Mouse (Mus musculus): ENCODE data around the gene Csrnp3.

The Csrnp3 gene

DNA sequence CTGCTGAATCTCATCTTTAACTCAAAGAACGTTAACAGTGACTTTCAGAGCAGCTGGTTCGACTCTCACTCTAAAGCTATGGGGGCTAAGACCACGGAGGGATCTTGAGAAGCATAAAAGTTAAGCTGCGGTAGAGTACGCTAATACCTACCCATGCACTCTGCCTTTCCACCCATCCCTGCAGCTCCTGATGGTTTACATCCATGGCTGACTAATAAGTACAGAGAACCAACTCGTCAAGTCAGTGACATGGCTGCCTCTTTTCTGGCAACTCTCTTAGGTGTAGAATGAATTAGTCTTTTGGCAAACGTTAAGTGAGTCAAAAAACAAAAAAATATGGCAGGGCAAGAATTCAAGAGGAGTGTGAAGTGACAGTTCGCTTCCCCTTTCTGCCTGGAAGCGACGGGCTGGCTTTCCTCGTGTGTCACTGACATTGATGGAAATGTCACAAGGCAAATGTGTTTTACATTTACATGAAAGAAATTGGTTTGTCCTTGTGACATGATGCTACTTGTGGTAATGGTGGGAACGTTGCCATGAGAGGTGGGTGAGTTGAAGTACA is 19.3 kb downstream of the Csrnp3 start:
- DNase-seq (ENCODE audit: low read depth in 1 of 2, low spot score in 2 of 2), result no peak

DNA sequence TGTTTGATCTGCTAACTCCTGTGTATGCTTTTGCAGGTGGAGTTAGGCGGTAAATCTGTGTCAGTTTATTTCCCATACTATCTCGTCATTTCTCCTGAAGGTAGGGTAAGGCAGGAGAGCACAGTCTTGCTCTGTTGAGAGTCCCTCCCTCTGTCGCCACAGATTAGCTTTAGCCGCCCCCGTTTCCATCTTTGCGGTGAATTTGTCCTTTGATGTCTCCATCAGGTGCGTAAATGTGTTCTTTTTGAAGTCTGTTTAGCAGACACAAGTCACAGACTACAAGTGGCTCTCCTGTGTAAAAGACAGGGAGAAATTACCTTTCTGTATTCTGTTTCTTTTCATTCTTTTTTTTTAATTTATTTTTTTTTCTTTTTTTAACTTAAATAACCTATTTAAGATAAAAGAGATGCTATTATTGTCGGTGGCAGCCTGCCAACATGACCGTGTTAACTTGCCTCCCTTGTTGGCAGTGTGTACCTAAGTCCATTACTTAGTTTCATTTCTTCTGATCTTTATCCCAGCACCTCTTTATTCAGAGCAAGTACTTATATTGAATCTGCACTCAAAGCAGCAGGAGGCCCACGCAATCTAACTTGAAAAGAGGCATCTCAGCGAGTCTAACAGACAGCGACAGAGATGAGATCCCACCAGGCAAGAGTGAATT is 25.5 kb downstream of the Csrnp3 start:
- DNase-seq (ENCODE audit: low read depth in 1 of 2, low spot score in 2 of 2), result no peak

DNA sequence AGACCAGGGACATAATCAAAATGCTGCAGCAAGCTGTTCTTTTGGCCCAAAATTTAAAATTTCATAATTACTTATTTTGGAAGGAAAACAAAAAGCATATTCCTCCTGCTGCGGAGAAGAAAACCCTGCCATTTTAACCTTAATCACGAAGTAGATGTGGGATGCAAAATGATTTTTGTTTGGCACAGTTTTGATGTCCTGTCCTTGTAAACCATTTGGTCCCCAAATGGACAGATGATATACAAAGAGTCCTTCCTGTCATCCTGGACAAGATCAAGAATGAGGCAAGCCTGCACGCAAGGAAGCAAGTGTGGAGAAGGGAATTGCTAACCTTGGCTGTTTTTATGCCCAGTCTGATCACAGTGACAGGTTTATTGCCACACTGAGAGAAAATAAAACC is 46.0 kb downstream of the Csrnp3 start:
- no peak for DNase-seq (ENCODE audit: low read depth in 1 of 2, low spot score in 2 of 2)

DNA sequence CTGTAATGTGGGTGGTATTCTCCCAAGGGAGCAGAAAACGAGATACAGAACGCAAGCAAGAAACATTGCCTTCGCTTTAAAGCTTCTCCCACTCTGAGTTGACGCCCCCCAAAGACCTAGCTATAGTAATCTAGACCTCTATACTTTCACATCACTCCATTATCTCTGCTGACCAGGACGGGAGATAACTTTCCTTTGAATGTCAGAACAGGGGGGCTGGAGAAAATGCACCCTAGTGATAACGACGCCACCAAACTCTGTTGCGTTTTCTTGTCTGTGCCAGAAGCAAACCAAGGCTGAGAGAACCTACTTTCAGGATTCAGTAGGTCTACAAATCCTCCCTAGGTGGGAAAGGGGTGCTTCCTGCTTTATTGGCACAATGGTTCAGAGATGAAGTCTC is 47.7 kb downstream of the Csrnp3 start:
- no peak for DNase-seq (ENCODE audit: low read depth in 1 of 2, low spot score in 2 of 2)

DNA sequence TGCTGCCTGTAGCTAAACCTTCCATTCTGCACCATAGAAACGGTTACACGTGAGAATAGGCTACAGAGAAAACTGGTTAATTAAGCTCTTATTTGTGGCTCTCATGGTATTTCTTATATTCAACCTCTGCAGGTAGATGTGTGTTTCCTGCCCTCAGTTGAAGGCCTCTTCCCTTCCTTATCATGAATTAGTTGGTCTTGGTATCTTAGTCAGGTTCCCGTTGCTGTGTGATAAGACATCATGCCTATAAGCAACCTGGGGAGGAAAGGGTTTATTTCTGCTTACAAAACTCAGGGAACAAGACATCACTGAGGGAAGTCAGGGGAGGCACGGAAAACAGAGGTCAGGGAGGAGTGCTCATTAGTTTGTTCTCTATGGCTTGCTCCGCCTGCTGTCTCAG is 48.7 kb downstream of the Csrnp3 start:
- no peak for DNase-seq (ENCODE audit: low read depth in 1 of 2, low spot score in 2 of 2)

DNA sequence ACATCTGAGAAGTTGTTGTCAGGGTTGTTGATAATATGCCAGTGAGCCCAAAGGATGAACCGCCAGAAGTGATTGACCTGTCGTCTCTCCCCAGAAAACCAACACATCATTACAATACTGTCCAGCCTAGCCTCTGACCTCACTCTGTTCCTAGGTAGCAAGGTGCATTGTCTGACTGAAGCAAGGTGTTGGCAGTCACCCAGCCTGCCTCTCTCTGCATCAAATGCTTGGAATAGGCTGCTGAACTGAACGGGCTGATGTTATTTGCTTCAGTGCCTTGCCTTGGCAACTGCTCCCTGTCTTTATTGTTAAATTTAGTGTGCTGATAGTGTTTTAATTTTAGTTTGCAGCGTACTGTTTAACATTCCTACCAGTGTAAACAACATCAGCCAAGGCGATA is 51.0 kb downstream of the Csrnp3 start:
- no peak for DNase-seq (ENCODE audit: low read depth in 1 of 2, low spot score in 2 of 2)

DNA sequence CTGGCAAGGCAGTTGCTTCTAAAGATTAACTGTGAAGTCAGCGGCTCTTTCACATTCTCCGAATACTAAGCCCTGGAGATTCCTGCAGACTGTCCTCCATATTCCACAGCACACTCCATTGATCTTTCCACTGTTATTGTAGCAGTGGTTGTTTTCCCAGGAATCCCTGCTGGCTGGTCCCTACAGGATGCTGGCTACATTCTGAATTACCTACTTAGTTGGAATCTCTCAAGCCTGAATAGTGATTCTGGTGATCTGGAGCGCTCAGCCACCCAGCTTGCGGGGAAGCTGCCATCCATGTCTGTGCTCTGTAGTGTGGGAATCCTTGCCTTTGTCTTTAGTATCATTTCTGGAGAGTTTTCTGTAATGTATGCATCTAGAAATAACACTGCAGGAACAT is 51.5 kb downstream of the Csrnp3 start:
- DNase-seq (ENCODE audit: low read depth in 1 of 2, low spot score in 2 of 2), result no peak

DNA sequence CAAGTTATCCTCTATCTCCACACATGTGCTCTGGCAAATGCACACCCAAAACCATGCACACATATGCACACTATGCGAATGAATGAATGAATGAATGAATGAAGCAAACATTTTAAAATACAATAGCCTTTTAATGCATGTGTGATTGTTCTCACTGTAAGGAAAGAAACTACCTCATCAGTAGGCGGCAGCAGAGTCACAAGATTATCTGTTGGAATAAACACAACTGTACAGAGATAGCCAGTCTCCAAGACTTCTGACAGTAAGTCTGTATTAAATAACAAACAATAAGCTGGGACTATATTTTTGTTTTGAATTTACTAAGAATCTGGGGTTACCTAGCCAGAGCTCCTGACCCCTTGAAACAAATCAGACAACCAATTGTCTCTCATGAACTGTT is 53.9 kb downstream of the Csrnp3 start:
- DNase-seq (ENCODE audit: low read depth in 1 of 2, low spot score in 2 of 2), result no peak

DNA sequence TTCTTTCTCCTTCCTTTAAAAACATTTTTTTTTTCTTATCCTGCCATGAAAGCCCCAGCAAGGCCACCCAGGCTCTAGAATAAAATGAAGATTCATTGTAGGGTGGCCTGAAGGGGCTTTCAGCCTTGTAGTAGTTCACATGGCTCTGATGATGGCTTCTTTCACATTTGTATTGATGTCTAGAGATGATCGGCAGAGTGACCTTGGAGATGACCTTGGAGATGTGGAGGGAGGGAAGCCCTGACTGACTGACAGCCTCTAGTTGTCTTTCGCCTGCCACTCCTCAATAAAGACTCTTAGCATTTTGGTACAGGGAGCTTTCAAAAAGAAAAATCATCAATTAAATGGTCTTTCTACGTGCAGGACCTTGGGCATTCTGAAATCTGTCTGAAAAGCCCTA is 63.0 kb downstream of the Csrnp3 start:
- DNase-seq (ENCODE audit: low read depth in 1 of 2, low spot score in 2 of 2), result no peak

DNA sequence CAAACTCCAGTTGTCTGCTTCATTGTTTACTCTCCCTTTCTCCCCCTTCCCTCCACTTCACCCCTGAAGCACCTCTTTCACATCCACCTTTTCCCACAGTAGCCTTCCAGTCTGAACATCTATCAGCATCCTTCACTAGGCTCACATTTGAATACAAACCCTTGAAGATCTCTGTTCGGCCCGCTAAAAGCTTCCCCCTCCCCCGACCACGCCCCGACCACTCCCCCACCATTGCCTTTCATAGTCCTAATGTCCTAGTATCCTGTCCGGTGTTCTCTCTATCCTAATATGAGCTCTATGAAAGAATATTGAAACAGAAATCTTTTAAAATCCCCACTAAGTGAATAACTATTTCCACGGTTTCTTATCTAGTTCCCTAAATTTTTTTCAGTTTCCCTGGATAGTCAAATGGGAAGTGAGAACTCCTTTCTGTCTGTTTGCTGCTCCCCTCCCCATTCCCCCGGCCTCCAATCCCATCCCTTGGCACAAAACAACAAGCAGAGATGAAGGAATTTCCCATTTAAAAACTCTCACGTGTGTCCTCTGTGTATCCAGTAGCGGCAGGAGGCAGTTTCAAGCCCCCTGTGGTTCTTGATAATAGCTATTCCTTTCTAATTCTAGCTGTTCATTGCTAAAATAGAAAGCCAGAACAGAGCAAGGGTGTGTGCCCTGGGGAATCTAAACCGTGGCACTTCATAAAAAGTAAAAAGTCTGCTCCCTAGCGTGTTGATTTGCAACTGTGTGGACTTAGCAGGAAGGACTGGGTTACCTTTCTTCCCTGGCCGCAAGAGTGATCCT is 64.4 kb downstream of the Csrnp3 start:
- no peak for DNase-seq (ENCODE audit: low read depth in 1 of 2, low spot score in 2 of 2)

DNA sequence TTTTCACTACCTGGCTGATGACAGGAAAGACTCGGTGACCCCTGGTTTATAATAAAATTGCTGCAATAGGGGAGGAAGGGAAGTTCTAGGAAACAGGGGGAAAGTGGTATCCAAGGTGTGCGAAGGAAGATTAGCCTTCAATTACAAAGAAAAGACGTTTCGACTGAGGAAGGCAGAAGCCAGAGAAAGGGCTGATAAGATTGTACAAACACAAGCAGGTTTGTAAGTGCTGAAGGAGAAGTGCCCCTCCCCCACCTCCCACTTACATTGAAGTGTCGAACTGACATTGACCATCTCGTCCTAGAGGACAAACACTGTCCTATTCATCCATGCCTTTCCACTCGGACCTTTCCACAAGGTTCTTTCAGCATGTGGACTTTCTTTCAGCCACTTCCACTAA is 70.4 kb downstream of the Csrnp3 start:
- DNase-seq (ENCODE audit: low read depth in 1 of 2, low spot score in 2 of 2), result no peak

DNA sequence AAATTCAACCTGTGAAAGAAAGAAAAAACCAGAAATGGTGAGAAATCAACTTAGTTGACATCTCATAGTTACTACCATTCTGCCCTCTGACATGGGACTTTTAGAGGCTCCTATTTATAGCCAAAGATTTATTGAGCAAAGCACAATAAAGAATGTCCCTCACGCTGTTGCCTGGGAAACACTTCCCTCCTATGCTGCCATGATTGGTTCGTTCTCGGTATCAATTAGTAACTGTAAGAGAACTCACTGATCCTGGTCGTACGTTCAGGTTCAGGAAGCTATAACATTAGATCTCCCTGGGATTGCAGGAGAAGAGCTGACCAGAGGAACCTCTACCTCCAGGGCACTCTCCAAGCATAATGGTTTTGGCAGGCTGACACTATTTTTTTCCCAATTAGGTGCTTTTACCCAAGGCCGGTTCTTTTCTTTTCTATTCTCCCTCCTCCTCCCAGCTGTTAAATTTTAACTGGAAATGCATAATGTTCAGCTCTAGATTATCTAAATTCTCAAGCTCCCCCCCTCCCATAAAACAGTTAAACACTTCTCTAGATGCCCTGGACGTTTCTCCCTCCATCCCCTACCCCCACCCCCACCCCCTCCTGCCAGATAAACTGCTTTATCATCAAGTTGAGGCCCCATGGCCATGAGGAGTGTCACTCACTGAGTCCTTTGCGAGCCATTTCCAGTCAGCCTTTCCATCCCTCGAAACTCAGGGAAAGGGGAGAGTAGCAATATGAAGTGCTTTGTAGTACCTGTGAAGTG is 75.3 kb downstream of the Csrnp3 start:
- DNase-seq (ENCODE audit: low read depth in 1 of 2, low spot score in 2 of 2), result no peak

DNA sequence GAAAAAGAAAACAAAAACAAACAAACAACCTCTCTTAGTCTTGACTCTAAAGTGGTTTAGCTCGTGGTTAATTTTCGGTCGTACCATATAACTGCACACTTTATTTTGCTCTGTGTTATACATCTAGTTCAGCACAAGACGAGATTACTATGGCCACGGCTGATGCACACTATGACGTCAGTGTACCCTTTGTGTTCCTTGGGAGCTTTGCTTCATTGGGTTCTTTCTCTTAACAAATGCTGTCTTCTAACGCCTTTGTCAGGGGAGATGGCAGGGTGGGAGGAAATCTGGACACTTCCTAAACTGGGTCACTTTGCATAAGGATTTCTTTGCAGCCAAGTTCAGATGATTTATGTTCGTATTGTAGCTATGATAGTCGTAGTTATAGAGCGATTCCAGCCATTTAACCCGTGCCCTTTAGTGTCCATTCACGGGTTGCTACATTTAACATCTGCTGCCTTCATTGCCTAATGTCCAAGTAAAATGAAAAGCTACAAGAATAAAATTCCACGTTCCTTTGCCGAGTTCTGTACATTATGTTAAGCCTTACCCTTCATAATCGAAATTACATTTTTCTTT is 79.9 kb downstream of the Csrnp3 start:
- no peak for DNase-seq (ENCODE audit: low read depth in 1 of 2, low spot score in 2 of 2)

DNA sequence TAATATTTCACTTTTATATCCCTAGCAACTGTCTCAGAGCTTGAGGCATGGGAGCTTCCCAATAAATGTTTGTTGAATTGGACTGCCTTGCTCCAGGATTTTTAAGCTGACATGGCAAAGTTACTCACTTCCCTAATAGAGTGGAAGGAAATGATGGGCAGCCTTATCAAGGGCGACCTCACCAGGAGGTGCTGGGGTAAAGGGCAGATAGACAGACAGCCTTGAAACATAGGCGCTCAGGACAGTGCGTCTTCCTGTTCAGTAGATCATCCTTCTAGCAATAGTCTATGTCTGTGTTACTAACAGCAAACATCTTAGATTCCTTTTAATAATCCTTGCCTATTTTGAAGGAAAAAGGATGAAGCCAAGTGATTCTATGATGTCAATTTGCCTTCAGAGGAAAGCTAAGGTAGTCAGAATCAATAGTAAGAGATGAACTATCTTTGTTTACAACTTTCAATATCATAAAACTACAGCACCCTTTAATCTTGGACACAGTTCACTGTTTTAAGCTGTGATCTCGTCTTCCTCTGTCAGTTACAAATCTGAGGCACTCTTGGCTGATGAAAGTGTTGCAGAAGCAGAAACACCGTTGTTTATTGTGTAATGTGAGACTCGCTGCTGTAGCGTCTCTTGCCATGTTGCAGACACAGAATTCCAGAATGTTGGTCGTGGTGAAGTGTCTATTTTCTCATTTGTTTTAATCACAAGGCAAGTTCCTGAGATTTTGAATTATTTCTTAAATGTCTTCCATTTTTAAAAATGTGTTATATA is 81.6 kb downstream of the Csrnp3 start:
- DNase-seq (ENCODE audit: low read depth in 1 of 2, low spot score in 2 of 2), result no peak

DNA sequence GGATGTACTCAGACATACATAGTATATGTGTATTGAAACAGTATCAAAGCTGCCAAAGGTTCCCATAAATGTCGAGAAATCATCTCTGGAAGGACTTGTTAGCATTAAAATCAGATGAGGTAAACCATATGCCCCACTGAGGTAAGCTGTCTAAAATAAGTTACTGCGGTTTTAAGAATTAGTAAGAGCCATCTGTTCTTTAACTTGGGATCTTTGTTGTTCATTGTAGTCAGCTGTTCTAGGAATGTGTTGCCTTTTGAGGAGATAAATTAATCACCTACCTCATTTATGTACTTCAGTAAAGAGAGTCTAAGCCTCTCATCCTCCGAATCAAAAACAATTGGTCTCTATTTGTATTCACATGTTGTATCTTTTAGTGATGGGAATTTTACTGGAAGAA is 83.7 kb downstream of the Csrnp3 start:
- DNase-seq (ENCODE audit: low read depth in 1 of 2, low spot score in 2 of 2), result no peak

DNA sequence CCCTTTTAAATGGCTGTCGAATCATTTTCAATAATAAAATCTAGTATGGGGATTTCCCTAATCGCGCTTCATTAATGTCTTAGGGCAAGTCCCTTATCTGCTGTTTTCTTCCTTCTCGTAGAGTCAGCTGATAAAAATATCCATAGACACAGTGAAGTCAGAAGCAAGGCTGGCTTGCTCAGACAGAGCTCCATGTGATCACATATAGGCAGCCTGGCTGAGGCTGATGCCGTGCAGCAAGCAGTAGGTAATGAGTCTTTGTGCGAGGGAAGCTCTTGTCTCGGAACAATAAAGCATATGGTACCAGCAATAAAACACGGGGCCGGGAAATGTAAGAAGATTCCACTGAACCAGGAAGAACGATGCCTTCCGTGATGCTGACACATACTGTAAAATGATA is 84.4 kb downstream of the Csrnp3 start:
- DNase-seq (ENCODE audit: low read depth in 1 of 2, low spot score in 2 of 2), result no peak

DNA sequence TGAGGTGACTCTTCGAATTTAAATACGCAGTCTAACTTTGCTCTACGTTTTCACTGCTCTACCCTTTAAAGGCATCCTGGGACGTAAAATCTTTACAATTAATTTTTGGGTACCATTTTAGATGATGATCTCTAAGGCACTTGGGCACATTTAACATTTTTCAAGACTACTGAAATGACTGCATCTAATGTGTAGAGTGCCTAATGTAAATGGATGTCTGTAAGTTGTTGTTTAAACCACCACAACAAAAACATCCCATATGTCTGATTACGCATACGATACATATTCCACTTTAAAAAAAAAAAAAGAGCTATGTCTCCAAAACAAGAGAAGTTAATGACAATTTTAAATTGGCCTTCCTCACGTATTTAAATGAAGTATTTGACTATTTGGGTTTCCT is 85.7 kb downstream of the Csrnp3 start:
- DNase-seq (ENCODE audit: low read depth in 1 of 2, low spot score in 2 of 2), result no peak

DNA sequence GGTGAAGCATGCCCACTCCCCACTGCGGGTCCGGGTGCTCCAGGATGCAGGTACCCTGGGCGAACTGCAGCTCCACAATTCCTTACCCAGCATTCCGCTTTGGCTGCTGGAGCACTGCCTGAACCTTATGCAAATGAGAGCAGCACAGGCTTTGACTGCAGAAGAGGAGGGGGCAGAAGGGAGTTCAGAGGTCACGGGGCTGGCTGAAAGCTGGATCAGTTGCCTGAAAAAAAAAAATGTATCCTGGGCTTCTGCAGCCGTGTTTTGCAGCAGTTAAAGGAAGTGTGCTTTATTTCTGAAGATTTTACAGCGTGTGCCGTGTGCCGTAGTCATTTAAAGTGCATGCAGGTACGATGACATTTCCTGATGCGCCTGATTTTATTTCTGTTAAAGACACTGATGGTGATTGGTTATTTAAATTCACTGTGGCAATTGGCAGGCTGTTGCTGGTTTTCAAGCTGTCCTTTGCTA is 86.3 kb downstream of the Csrnp3 start:
- DNase-seq (ENCODE audit: low read depth in 1 of 2, low spot score in 2 of 2), result no peak

DNA sequence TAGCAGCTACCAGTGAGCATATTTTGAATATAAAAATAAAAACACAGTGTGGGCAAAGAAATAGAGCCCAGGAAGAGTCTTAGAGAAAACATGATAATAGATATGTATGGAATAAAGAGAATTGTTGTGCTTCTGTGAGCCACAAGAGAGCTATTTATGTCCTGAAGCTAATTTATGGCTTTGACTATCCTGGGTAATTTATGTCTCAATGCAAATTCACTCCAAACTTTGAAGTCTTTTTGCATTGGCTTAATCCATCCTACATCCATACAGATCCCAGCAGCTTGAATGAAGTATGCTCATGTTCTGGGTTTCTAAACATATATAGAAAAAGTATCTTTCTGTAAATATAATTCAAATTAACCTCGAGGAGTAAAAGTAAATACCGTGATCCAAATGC is 88.5 kb downstream of the Csrnp3 start:
- DNase-seq (ENCODE audit: low read depth in 1 of 2, low spot score in 2 of 2), result no peak

DNA sequence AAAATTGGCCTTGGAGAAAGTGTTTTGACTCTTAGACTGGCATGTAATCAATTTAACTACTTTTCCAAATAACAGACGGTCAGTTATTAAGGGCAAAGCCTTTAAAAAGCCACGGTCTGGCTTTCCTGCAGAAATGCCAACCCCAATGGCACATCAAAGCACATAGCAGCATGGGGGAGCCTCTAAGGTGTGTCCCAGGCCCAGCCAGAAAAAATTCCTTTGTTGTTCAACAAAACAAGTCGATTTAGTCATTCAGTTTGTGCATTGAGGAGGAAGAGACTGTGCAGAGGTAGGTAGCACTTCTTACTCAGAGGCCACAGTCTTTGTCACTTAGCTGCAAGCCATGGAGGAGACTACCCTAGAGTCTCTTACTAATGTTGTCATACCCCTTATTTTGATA is 93.3 kb downstream of the Csrnp3 start:
- DNase-seq (ENCODE audit: low read depth in 1 of 2, low spot score in 2 of 2), result no peak

DNA sequence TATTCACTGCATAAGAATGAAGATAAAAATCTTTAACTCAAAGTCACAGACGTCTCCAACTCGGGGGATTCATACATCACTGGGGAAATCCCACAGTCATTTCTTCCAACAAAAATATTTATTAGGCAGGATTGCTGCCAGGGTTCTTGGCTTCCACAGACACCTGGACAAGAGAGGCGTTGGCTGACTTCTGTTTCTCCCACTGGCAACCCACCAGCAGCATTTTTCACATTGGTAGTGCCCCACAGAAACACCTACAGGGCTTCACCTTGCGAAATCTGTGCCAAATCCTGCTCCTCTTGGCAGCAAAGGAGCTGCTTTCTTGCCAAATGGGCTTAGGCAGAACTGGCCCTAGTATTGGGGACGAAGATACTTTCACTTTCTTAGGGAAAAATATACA is 94.8 kb downstream of the Csrnp3 start:
- no peak for DNase-seq (ENCODE audit: low read depth in 1 of 2, low spot score in 2 of 2)
